Mouse (Mus musculus): ENCODE data around the gene Nom1. TPM values are rescaled to one million over a fixed set of nuclear protein-coding genes. Genes with fewer than 3 reads are reported as not detected.

The Nom1 gene
- polyA plus RNA-seq, 1 experiment from 2014 or later = 21.2 TPM

DNA sequence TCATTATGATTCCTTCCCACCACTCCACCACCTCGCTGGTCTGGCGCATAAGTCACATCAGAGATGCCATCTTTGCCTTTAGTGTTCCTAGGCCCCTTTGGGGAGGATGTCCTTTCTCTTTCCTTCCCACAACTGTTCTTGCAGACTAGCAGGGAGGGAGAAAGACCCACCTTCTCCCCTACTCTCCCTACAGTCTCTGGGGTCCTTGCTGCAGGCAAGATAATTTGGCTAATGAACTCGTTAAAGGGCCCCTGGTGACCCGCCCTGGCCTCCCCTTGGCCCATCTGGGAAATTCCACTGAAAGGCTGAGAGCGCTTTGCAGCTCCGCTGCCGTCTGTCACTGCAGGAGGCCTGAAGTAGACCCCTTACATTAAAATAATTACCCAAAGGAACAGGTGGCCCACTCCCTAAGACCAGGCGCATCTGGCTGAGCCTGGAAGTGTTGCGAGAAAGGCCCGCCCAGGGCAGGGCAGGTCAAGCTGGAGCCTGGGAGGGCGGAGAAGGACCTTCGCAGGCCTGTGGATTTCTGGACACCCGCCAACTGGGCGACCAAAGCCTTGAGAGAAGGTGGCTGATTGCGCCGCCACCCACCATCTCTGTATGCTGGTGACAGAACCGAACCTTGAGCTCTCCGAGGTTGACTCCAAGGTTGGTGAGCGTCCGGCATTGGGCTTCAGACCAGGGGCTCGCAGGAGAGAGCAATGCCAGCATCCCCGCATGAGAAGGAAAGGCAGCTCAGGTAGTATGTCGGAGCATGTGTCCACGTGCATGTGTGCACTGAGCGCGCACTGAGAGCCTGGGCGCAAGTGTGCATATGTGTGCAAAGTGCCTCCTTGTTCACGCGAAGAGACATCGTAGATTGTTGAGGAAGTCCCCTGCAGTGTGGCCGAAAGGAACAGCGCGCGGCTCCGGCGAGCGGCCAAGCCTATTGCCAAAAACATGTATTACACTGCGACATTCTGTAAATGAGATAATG, 50.8 kb downstream of the Nom1 start:
- Histone ChIP-seq H3K27me3 (ENCODE audit: insufficient read depth, low read length) (peaks cover 97% of the 10 kb centered on the region), H3K4me3 (ENCODE audit: low read depth, low read length) (no peak overlapping the region), H3K36me3 (ENCODE audit: insufficient read depth) (no peaks in the 10 kb centered on the region), H3K4me2 (no peak overlapping the region), H3K4me1 (ENCODE audit: insufficient read depth) (no peaks in the 10 kb centered on the region), H3K9me3 (ENCODE audit: low read depth, low read length) (no peaks in the 10 kb centered on the region), H3K9ac (no peak overlapping the region), H3K27ac (ENCODE audit: low read depth) (no peak overlapping the region)
- TF ChIP-seq CTCF (IDR thresholded peaks at IDR 0.05; ENCODE audit: low read depth) = no peak
- ATAC-seq (ENCODE audit: insufficient read depth) (no peak), DNase-seq (no peak)
- 2% methylated on average over 38 of the region's 38 CpGs for WGBS

GRCm38 (mm10) chr5:29485941-29486320, 51.5 kb downstream of the Nom1 start:
- no peak overlapping the region for H3K4me2 ChIP-seq
- no peak overlapping the region for H3K27ac ChIP-seq (ENCODE audit: low read depth)
- no peaks in the 10 kb centered on the region for H3K36me3 ChIP-seq (ENCODE audit: insufficient read depth)
- peaks cover 96% of the 10 kb centered on the region for H3K27me3 ChIP-seq (ENCODE audit: insufficient read depth, low read length)
- no peak for TF ChIP-seq CTCF (IDR thresholded peaks at IDR 0.05; ENCODE audit: low read depth)
- H3K4me3 ChIP-seq (ENCODE audit: low read depth, low read length) = no peak overlapping the region
- ATAC-seq (ENCODE audit: insufficient read depth) (no peak), DNase-seq (no peak)
- no peak overlapping the region for H3K9ac ChIP-seq
- WGBS = 5% methylated on average over 10 of the region's 10 CpGs
- H3K4me1 ChIP-seq (ENCODE audit: insufficient read depth) = no peaks in the 10 kb centered on the region
- H3K9me3 ChIP-seq (ENCODE audit: low read depth, low read length) = no peaks in the 10 kb centered on the region

- TF ChIP-seq CTCF (IDR thresholded peaks at IDR 0.05; ENCODE audit: low read depth) = no peak
- no peak for ATAC-seq (ENCODE audit: insufficient read depth)
- Histone ChIP-seq H3K9me3 (ENCODE audit: low read depth, low read length) (no peaks in the 10 kb centered on the region), H3K27ac (ENCODE audit: low read depth) (no peak overlapping the region), H3K4me3 (ENCODE audit: low read depth, low read length) (no peak overlapping the region), H3K9ac (no peak overlapping the region), H3K27me3 (ENCODE audit: insufficient read depth, low read length) (peaks cover 89% of the 10 kb centered on the region), H3K4me2 (no peak overlapping the region), H3K4me1 (ENCODE audit: insufficient read depth) (no peaks in the 10 kb centered on the region), H3K36me3 (ENCODE audit: insufficient read depth) (no peaks in the 10 kb centered on the region)
- no peak for DNase-seq
- WGBS = 26% methylated on average over 13 of the region's 13 CpGs
These were observed 52.9 kb downstream of the Nom1 start for GRCm38 (mm10) chr5:29487321-29487720.

- Histone ChIP-seq H3K4me1 (ENCODE audit: insufficient read depth) (no peaks in the 10 kb centered on the region), H3K27ac (ENCODE audit: low read depth) (no peak overlapping the region), H3K4me3 (ENCODE audit: low read depth, low read length) (no peak overlapping the region), H3K36me3 (ENCODE audit: insufficient read depth) (no peaks in the 10 kb centered on the region), H3K27me3 (ENCODE audit: insufficient read depth, low read length) (no peaks in the 10 kb centered on the region), H3K9ac (no peak overlapping the region), H3K9me3 (ENCODE audit: low read depth, low read length) (no peaks in the 10 kb centered on the region), H3K4me2 (no peak overlapping the region)
- no peak for TF ChIP-seq CTCF (IDR thresholded peaks at IDR 0.05; ENCODE audit: low read depth)
- ATAC-seq (ENCODE audit: insufficient read depth) (no peak), DNase-seq (peak; percentile 6)
- 52% methylated on average over 3 of the region's 3 CpGs for WGBS
These were observed 72.5 kb downstream of the Nom1 start for GRCm38 (mm10) chr5:29507013-29507412.

Other genes starting within 250 kb of the Nom1 start
- 3.9 TPM in 2 replicates for gene Rnf32, start 238.7 kb upstream of the Nom1 start, polyA plus RNA-seq (2014; fragmentation: Nextera tagmentation; extraction: Ambion mirVana)
- gene Lmbr1, start 56.3 kb upstream of the Nom1 start, polyA plus RNA-seq (2014; fragmentation: Nextera tagmentation; extraction: Ambion mirVana) = 11.8 and 12.8 TPM in 2 replicates
- not detected in 2 replicates for gene Mnx1, start 43.8 kb downstream of the Nom1 start, polyA plus RNA-seq (2014; fragmentation: Nextera tagmentation; extraction: Ambion mirVana)
- 43.8 and 44.2 TPM in 2 replicates for gene Ube3c, start 134.6 kb downstream of the Nom1 start, polyA plus RNA-seq (2014; fragmentation: Nextera tagmentation; extraction: Ambion mirVana)